Mouse (Mus musculus) spleen, adult 2 months (tissue): ENCODE results near the gene Fam222a.

Source experiments
- CTCF ChIP-seq: fragments of 200-500 bp; IDR thresholded peaks from 2 replicates; pipeline ENCODE4 v1.5.1; 2011; ENCODE audit warnings: mild to moderate bottlenecking, inconsistent platforms; ENCODE audit not compliant: insufficient read depth, insufficient read length, insufficient replicate concordance; ENCODE audit errors: extremely low read depth
- POLR2A ChIP-seq: fragments of 200-500 bp; IDR thresholded peaks from 2 replicates; pipeline ENCODE4 v1.6.1; 2011; ENCODE audit warnings: low read depth, low read length, inconsistent platforms

- TF ChIP-seq POLR2A (no peak), CTCF (no peak)
These were observed 3.7 kb downstream of the Fam222a start for GRCm38 (mm10) chr5:114571451-114572030.
